Mouse (Mus musculus): ENCODE results near the gene Kcnq4. TPM values are rescaled to one million over a fixed set of nuclear protein-coding genes. Genes with fewer than 3 reads are reported as not detected.

The Kcnq4 gene
- total RNA-seq, 1 experiment from 2014 or later, result not detected

Other genes starting within 250 kb of the Kcnq4 start
- 0.35 TPM in 1 of 2 replicates, not detected in the other for gene Slfnl1, start 216.4 kb downstream of the Kcnq4 start, total RNA-seq (2017)
- gene Ctps, start 178.3 kb downstream of the Kcnq4 start, total RNA-seq (2017), result 8.7 and 9.5 TPM in 2 replicates
- not detected in 2 replicates for gene Gm8439, start 159.9 kb downstream of the Kcnq4 start, total RNA-seq (2017)
- gene Cited4, start 82.0 kb downstream of the Kcnq4 start, total RNA-seq (2017), result 0.74 TPM in 1 of 2 replicates, not detected in the other
- 91.5 TPM in 2 replicates for gene Nfyc, start 83.0 kb upstream of the Kcnq4 start, total RNA-seq (2017)
- gene Rims3, start 106.2 kb upstream of the Kcnq4 start, total RNA-seq (2017), result 0.12 and 0.37 TPM in 2 replicates
- gene Exo5, start 176.4 kb upstream of the Kcnq4 start, total RNA-seq (2017), result 10.8 and 16.9 TPM in 2 replicates
- 4.8 and 10.3 TPM in 2 replicates for gene Zfp69, start 203.1 kb upstream of the Kcnq4 start, total RNA-seq (2017)